Mouse (Mus musculus) erythroid progenitor cell, adult 5-6 weeks (primary cell): Measurements from ENCODE around the gene Aco1. TPM values are rescaled to one million over a fixed set of nuclear protein-coding genes. Genes with fewer than 3 reads are reported as not detected.
"Not testable (repeated sequence)": the region's sequence is repeated elsewhere in the genome, so short reads cannot be mapped to it uniquely, and the experiment has no call there.

Source experiments
- ATAC-seq: replicated peaks from 2 replicates; pipeline ENCODE4 v1.8.0; 2016; ENCODE audit warnings: moderate number of reproducible peaks, mild to moderate bottlenecking, moderate TSS enrichment, inconsistent platforms; ENCODE audit not compliant: poor library complexity, low FRiP score, severe bottlenecking
- total RNA-seq, 2 experiments: library from RNA; stranded (forward) in 1 of 2; stranded (reverse) in 1 of 2; fragments of 150-400 nt in 1 of 2; fragments of 186-747, 209-891 nt in 1 of 2; gene quantifications; 2 replicates each; pipeline versions ENCODE4 v1.2.3 to v1.2.4; 2015 to 2017; ENCODE audit warnings: low replicate concordance in 2 of 2

Aco1 gene
- total RNA-seq (2015; ENCODE audit: low replicate concordance) (6.1 and 7.1 TPM in 2 replicates), total RNA-seq (2017; ENCODE audit: low replicate concordance) (4.7 and 7.6 TPM in 2 replicates)

GRCm38 (mm10) chr4:40142743-40143532 lies at the start of gene Aco1:
TSS of gene Aco1 (plus strand) at chr4:40143081.
- ATAC-seq: peak; percentile 91

GRCm38 (mm10) chr4:40094974-40095373 lies 47.9 kb upstream of the Aco1 start:
- no peak for ATAC-seq

- no peak for ATAC-seq
Measured at GRCm38 (mm10) chr4:40102996-40103395, 39.9 kb upstream of the Aco1 start.

GRCm38 (mm10) chr4:40106004-40106536 lies 36.8 kb upstream of the Aco1 start:
- no peak for ATAC-seq

GRCm38 (mm10) chr4:40108030-40108429 lies 34.9 kb upstream of the Aco1 start:
- ATAC-seq: no peak

GRCm38 (mm10) chr4:40113173-40113572 lies 29.7 kb upstream of the Aco1 start:
- ATAC-seq: no peak

GRCm38 (mm10) chr4:40121221-40121620 lies 21.7 kb upstream of the Aco1 start:
- no peak for ATAC-seq

- ATAC-seq: not testable (repeated sequence)
Measured at GRCm38 (mm10) chr4:40122291-40122690, 20.6 kb upstream of the Aco1 start.

- no peak for ATAC-seq
Measured at GRCm38 (mm10) chr4:40134468-40135102, 8.3 kb upstream of the Aco1 start.

GRCm38 (mm10) chr4:40136519-40136918 lies 6.4 kb upstream of the Aco1 start:
- no peak for ATAC-seq

- ATAC-seq: no peak
Measured at GRCm38 (mm10) chr4:40139663-40140255, 3.1 kb upstream of the Aco1 start.

GRCm38 (mm10) chr4:40143533-40143871 lies 621 bp downstream of the Aco1 start:
- peak; percentile 71 for ATAC-seq

GRCm38 (mm10) chr4:40144543-40144942 lies 1.7 kb downstream of the Aco1 start:
- ATAC-seq: no peak

GRCm38 (mm10) chr4:40144981-40145380 lies 2.1 kb downstream of the Aco1 start:
- ATAC-seq: no peak

GRCm38 (mm10) chr4:40148281-40148680 lies 5.4 kb downstream of the Aco1 start:
- no peak for ATAC-seq

GRCm38 (mm10) chr4:40150046-40150445 lies 7.2 kb downstream of the Aco1 start:
- ATAC-seq: no peak

GRCm38 (mm10) chr4:40152771-40153170 lies 9.9 kb downstream of the Aco1 start:
- no peak for ATAC-seq

GRCm38 (mm10) chr4:40153500-40153899 lies 10.6 kb downstream of the Aco1 start:
- no peak for ATAC-seq

GRCm38 (mm10) chr4:40154751-40155150 lies 11.9 kb downstream of the Aco1 start:
- no peak for ATAC-seq

GRCm38 (mm10) chr4:40155467-40155999 lies 12.7 kb downstream of the Aco1 start:
- ATAC-seq: no peak
